Mouse (Mus musculus) liver, embryonic 14.5 days (tissue): ENCODE measurements at regions not wholly inside any gene's neighbourhood (a gene's known extent, or its start where the extent isn't known, plus 50 kb on each side); places are given as distances from the start of the nearest gene placed in this dataset.

Experiments
- ATAC-seq: fragments of 200-750 bp; cut with Nextera tagmentation; 2 replicates; pipeline ENCODE4 v1.8.0; 2017; ENCODE audit warnings: moderate number of reproducible peaks, mild to moderate bottlenecking, moderate library complexity; ENCODE audit not compliant: insufficient read depth
- DNase-seq, 3 experiments: peaks; one replicate each; pipeline ENCODE4 v3.0.0-alpha.2; 2012 to 2013; ENCODE audit warnings: low read depth in 3 of 3, low spot score in 3 of 3
- H3K27ac ChIP-seq: fragments of 300-500 bp; sonication (generic); 2 replicates; pipeline ENCODE4 v1.5.1; 2014; ENCODE audit warnings: moderate library complexity, mild to moderate bottlenecking, control low read depth, inconsistent platforms
- H3K27me3 ChIP-seq: fragments of 300-500 bp; sonication (generic); 2 replicates; pipeline ENCODE4 v1.6.1; 2014; ENCODE audit warnings: mild to moderate bottlenecking, low read length, moderate library complexity; ENCODE audit not compliant: control insufficient read depth, insufficient read depth
- H3K36me3 ChIP-seq: fragments of 300-500 bp; sonication (generic); replicated peaks from 2 replicates; pipeline ENCODE4 v1.6.1; 2014; ENCODE audit warnings: low read depth; ENCODE audit not compliant: control insufficient read depth, insufficient read depth
- H3K4me1 ChIP-seq, 2 experiments: fragments of 200-500 bp in 1 of 2; fragments of 300-500 bp in 1 of 2; sonication (generic) in 1 of 2; replicated peaks; 2 replicates each; pipeline ENCODE4 v1.6.1; 2012 to 2014; ENCODE audit warnings: antibody characterized with exemption in 1 of 2, inconsistent platforms in 1 of 2, low read length in 1 of 2; ENCODE audit not compliant: control insufficient read depth in 2 of 2, insufficient read depth in 2 of 2
- H3K4me2 ChIP-seq: fragments of 300-500 bp; sonication (generic); 2 replicates; pipeline ENCODE4 v1.6.1; 2014; ENCODE audit warnings: low read depth, mild to moderate bottlenecking, control low read depth, moderate library complexity
- H3K4me3 ChIP-seq, 2 experiments: fragments of 200-500 bp in 1 of 2; fragments of 300-500 bp in 1 of 2; sonication (generic) in 1 of 2; 2 replicates each; pipeline ENCODE4 v1.5.1; 2012 to 2014; ENCODE audit warnings: low read depth in 2 of 2, low read length in 2 of 2, mild to moderate bottlenecking in 2 of 2, control low read depth in 1 of 2, inconsistent platforms in 1 of 2, moderate library complexity in 1 of 2; ENCODE audit not compliant: insufficient read depth in 1 of 2
- H3K9ac ChIP-seq: fragments of 300-500 bp; sonication (generic); replicated peaks from 2 replicates; pipeline ENCODE4 v1.6.1; 2014; ENCODE audit warnings: mild to moderate bottlenecking, control low read depth, moderate library complexity
- H3K9me3 ChIP-seq: fragments of 300-500 bp; sonication (generic); 2 replicates; pipeline ENCODE4 v1.6.1; 2016; ENCODE audit warnings: low read length, mixed read lengths; ENCODE audit not compliant: control insufficient read depth
- CTCF ChIP-seq: IDR thresholded peaks from 2 replicates; pipeline ENCODE4 v1.5.1; 2016; ENCODE audit warnings: antibody characterized with exemption, low read depth, control low read depth
- EP300 ChIP-seq: IDR thresholded peaks from 2 replicates; pipeline ENCODE4 v1.6.1; 2016; ENCODE audit warnings: antibody characterized with exemption, low read depth
- WGBS: fragments of 180-500 bp; shearing (Covaris S2); extraction: QIAGEN DNeasy Blood & Tissue Kit; methylation state at CpG from one replicate; pipeline ENCODE4 v1.1.7; 2014; ENCODE audit not compliant: insufficient replicate concordance; 5-methylcytosine and 5-hydroxymethylcytosine counted together

- H3K4me2 ChIP-seq, result no peak overlapping the region
- TF ChIP-seq CTCF (no peak), EP300 (no peak)
- DNase-seq (no peak), ATAC-seq (no peak)
- no peak overlapping the region for H3K27ac ChIP-seq
- H3K9me3 ChIP-seq, result no peaks in the 10 kb centered on the region
- H3K36me3 ChIP-seq, result no peaks in the 10 kb centered on the region
- H3K4me3 ChIP-seq, result no peak overlapping the region
- WGBS, result 30% methylated on average over 1 of the region's 1 CpGs
- no peak overlapping the region for H3K9ac ChIP-seq
- no peaks in the 10 kb centered on the region for H3K4me1 ChIP-seq
- H3K27me3 ChIP-seq, result no peaks in the 10 kb centered on the region
Observed at GRCm38 (mm10) chr11:7568484-7568883, 354.8 kb upstream of the Igfbp3 start.

GRCm38 (mm10) chr11:7562029-7562428, 348.3 kb upstream of the Igfbp3 start:
- DNase-seq (no peak), ATAC-seq (no peak)
- H3K27me3 ChIP-seq, result no peaks in the 10 kb centered on the region
- no peak for TF ChIP-seq CTCF
- TF ChIP-seq EP300, result no peak
- no peak overlapping the region for H3K4me2 ChIP-seq
- no peaks in the 10 kb centered on the region for H3K4me1 ChIP-seq
- H3K36me3 ChIP-seq, result no peaks in the 10 kb centered on the region
- H3K9ac ChIP-seq, result no peak overlapping the region
- H3K9me3 ChIP-seq, result no peaks in the 10 kb centered on the region
- H3K27ac ChIP-seq, result no peak overlapping the region
- WGBS, result 11% methylated on average over 2 of the region's 2 CpGs
- no peak overlapping the region for H3K4me3 ChIP-seq

- Histone ChIP-seq H3K4me3 (no peak overlapping the region), H3K9me3 (no peaks in the 10 kb centered on the region), H3K9ac (no peak overlapping the region), H3K4me2 (no peak overlapping the region), H3K36me3 (no peaks in the 10 kb centered on the region), H3K27ac (no peak overlapping the region), H3K27me3 (no peaks in the 10 kb centered on the region), H3K4me1 (no peaks in the 10 kb centered on the region)
- TF ChIP-seq CTCF (no peak), EP300 (no peak)
- whole genome bisulfite sequencing, result 38% methylated on average over 1 of the region's 1 CpGs
- DNase-seq (no peak), ATAC-seq (no peak)
Observed at GRCm38 (mm10) chr11:7561437-7561836, 347.7 kb upstream of the Igfbp3 start.

GRCm38 (mm10) chr11:7555613-7556274, 342.0 kb upstream of the Igfbp3 start:
- H3K36me3 ChIP-seq, result no peaks in the 10 kb centered on the region
- DNase-seq (no peak), ATAC-seq (no peak)
- no peaks in the 10 kb centered on the region for H3K9me3 ChIP-seq
- no peak overlapping the region for H3K4me2 ChIP-seq
- TF ChIP-seq EP300 (no peak), CTCF (no peak)
- H3K27me3 ChIP-seq, result no peaks in the 10 kb centered on the region
- H3K27ac ChIP-seq, result no peak overlapping the region
- WGBS, result 49% methylated on average over 6 of the region's 6 CpGs
- no peaks in the 10 kb centered on the region for H3K4me1 ChIP-seq
- H3K9ac ChIP-seq, result no peak overlapping the region
- H3K4me3 ChIP-seq, result no peak overlapping the region

- H3K9ac ChIP-seq, result no peak overlapping the region
- no peak for DNase-seq
- H3K4me1 ChIP-seq, result no peaks in the 10 kb centered on the region
- no peaks in the 10 kb centered on the region for H3K9me3 ChIP-seq
- H3K27me3 ChIP-seq, result no peaks in the 10 kb centered on the region
- no peak for ATAC-seq
- no peak overlapping the region for H3K4me3 ChIP-seq
- no peaks in the 10 kb centered on the region for H3K36me3 ChIP-seq
- no peak overlapping the region for H3K4me2 ChIP-seq
- no peak overlapping the region for H3K27ac ChIP-seq
- TF ChIP-seq EP300 (no peak), CTCF (no peak)
- WGBS, result 44% methylated on average over 3 of the region's 3 CpGs
Observed at GRCm38 (mm10) chr11:7552154-7552553, 338.4 kb upstream of the Igfbp3 start.
